Mouse (Mus musculus): ENCODE data around the gene Gp9. TPM values are rescaled to one million over a fixed set of nuclear protein-coding genes. Genes with fewer than 3 reads are reported as not detected.

Gene Gp9
- total RNA-seq, 1 experiment from 2014 or later = 9.3 TPM

DNA sequence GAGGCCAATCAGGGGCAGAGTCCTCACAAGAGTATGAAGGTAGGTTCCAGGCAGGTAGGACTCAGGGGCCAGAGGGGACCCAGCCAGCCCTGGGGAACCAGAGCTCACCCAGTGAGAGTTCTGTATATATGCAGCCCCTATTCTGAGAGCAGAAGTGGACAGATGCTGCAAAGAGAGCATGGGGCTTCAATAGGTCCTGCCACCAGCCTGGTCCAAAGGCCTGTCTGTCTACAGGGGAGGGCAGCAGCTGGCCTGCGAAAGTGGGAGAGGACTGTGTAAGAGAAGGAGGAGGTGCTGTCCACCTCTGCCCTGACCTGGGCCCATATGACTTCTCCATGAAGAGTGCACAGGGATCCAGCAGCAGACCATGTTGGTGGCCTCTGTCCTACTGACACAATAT is 1.2 kb upstream of the Gp9 start:
- no peak for ATAC-seq (replicated peaks in 1 of 2; ENCODE audit: insufficient read depth in 1 of 2, low FRiP score in 2 of 2, low TSS enrichment in 1 of 2, low read depth in 1 of 2, poor library complexity in 2 of 2, severe bottlenecking in 2 of 2)

DNA sequence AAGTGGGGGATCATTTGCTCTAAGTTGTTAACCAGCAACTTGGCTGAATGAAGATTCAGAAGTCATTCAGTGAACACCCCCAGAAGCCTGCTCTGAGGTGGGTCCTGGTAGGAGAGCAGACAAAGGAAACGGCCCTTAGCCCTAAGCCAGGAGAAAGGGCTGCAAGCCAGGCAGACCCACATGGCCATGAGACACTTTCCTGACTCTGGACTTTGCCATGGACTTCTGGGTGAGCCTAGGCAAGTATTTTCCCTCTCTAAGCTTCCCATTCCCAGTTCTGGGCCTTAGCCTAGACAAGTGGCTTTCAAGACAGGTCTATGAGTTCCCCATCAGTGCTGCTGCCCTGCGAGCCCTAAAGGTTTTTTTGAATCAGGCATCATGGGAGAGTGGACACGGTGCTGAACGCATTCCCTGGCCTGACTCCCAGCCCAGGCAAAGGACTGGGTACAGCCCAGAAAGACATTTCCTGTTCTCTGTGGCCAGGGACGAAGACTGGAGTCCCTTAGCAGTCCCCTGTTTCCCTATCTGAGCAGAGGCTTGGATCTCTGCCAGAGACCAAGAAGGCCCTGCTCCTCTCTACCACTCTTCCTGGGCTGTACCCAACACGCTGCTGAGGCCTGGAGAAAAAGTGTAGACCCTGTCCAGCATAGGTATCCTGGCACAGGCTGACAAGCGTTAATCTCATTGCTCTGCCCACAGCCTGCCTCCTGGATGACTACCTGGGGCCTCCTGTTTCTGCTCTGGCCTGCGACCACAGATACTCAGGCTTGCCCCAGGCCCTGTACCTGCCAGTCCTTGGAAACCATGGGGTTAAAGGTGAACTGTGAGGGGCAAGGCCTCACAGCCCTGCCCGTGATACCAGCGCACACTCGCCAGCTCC is 662 bp downstream of the Gp9 start:
- ATAC-seq (replicated peaks in 1 of 2; ENCODE audit: insufficient read depth in 1 of 2, low FRiP score in 2 of 2, low TSS enrichment in 1 of 2, low read depth in 1 of 2, poor library complexity in 2 of 2, severe bottlenecking in 2 of 2) = peak; percentile 22 to 34

DNA sequence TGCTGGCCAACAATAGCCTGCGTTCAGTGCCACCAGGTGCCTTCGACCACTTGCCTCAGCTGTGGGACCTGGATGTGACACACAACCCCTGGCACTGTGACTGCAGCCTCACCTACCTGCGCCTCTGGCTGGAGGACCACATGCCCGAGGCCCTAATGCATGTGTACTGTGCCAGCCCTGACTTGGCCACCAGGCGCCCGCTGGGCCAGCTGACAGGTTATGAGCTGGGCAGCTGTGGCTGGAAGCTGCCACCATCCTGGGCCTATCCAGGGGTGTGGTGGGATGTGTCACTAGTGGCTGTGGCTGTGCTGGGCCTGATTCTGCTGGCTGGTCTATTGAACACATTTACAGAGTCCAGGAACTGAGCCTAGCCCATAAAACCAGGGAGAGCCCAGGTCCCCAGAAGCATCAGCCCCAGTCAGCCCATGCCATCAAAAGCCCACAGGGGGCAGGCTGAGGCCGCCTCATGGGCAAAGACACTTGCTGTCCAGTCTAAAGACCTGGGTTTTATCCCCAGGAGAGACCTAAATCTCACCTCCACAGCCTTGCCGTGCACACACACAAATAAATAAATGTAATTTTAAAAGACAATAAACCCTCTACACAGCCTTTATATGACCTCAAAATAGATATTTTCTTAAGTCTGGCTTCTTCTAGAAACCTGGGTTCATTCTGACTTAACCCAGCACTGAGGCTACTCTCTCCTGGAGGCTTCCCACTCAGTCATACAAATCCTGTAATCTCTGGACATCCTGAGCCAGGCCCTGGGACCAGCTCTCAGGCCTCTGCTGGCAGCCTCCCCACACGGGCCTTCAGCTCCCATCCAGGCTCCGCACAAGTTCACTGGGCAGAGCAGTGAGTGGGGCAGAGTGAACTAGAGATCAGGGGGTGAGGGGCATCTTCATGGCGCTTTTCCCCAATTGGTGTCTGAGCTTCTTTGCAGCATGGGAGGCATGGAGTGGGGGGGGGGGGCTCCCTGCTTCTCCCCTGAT is 1.6 kb downstream of the Gp9 start:
- ATAC-seq (replicated peaks in 1 of 2; ENCODE audit: insufficient read depth in 1 of 2, low FRiP score in 2 of 2, low TSS enrichment in 1 of 2, low read depth in 1 of 2, poor library complexity in 2 of 2, severe bottlenecking in 2 of 2) = no peak

DNA sequence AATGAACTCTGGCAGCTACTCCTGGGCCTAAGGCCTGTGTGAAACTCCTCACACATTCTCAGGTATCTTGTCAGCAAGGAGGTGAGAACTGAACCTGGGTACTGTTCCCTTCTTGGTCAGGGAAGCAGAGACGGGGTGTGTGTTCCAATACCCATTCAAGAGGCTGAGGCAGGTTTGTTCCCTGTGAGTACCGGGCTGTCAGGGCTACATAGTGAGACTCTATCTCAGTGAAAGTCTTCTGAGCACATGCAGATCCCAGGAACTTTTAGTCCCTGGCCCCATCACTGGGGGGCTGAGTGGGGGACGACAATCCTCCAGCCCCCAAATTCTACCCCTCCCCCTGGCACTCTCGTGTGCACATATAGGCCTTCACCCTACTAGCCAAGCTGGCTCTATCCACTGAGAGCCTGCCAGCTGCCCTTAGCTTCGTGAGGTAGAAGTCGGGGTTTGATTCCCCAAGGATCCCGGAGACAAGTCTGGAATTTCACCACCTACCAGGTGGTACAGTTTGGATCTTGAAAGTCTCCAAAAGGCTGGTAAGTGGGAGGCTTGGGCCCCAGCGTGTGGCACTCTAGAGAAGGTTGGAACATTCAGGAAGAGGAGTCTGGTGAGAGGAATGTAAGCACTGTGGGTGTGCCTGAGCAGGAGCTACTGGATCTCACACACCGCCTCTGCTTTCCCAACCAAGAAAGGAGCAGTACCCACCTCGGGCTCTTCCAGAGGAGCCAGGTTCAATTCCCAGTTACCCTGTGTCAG is 2.9 kb downstream of the Gp9 start:
- ATAC-seq (replicated peaks in 1 of 2; ENCODE audit: insufficient read depth in 1 of 2, low FRiP score in 2 of 2, low TSS enrichment in 1 of 2, low read depth in 1 of 2, poor library complexity in 2 of 2, severe bottlenecking in 2 of 2) = no peak

DNA sequence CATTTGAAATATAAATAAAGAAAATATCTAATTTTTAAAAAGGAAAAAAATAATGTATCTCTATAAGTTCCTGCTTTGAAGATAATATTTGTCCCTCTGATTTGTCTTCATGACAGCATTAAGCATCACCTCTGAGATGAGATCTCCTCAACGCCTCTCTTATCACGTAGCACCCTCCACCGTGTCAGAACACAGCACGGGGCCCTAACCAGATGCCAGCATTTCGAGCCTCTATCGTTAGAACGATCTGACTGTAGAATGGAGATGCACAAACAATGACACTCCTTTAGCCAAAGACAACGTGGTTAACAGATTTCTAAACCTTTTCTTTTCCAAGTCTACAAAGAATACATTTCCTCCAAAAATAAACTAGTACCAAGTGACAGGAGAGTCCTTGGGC is 6.2 kb downstream of the Gp9 start:
- ATAC-seq (replicated peaks in 1 of 2; ENCODE audit: insufficient read depth in 1 of 2, low FRiP score in 2 of 2, low TSS enrichment in 1 of 2, low read depth in 1 of 2, poor library complexity in 2 of 2, severe bottlenecking in 2 of 2) = no peak

DNA sequence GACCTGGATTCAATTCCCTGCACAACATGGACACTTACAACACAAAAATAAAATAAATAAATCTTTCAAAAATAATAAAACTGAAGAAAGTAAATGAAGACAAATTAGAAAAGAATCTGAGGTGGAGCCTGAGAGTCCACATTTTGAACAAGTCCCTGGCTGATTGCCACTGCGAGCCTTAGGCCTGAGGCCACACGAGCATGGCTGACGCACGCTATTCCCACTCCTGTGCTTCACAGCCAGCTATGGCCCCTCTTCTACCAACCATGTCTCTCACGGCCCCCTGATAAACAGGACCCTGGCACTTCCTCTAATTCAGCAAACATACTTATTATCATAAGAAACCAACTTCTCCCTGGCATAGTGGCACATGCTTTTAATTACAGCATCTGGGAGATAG is 8.7 kb downstream of the Gp9 start:
- no peak for ATAC-seq (replicated peaks in 1 of 2; ENCODE audit: insufficient read depth in 1 of 2, low FRiP score in 2 of 2, low TSS enrichment in 1 of 2, low read depth in 1 of 2, poor library complexity in 2 of 2, severe bottlenecking in 2 of 2)

DNA sequence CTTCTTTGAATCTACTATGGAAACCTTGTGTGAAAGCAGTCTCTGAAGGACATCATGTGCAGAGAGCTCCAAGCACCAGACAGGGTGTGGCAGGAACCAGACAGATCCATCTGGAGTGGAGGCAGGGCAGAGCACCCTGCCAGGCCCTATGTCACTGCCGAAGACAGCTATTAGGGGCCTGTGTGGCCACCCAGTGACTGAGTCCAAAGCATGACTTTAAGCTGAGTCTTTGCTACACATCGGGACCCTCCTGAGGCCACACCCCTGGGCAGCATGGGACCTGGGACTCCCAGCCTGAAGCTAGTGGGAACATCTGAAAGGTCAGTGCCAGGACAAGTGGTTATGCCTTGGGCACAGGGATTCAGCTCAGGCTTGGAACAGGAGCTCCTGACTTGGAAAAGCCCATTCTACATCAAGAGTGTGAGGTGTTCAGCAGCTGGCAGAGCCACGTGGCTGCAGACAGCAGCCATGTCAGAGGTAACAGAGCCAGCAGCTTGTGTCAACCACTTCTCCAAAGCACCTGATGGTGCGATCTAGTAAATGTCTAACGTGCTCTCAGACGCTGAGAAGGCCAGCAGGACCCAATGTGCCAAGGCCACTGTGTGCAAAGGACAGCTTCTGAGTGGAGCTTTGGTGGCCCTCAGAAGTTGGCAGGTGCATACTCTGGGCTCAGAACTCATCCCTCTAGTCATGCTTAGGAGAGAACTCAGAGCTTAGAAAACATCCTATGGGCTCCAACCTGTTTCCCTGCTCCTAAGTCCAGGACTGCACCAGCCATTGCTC is 9.4 kb downstream of the Gp9 start:
- ATAC-seq (replicated peaks in 1 of 2; ENCODE audit: insufficient read depth in 1 of 2, low FRiP score in 2 of 2, low TSS enrichment in 1 of 2, low read depth in 1 of 2, poor library complexity in 2 of 2, severe bottlenecking in 2 of 2) = no peak

DNA sequence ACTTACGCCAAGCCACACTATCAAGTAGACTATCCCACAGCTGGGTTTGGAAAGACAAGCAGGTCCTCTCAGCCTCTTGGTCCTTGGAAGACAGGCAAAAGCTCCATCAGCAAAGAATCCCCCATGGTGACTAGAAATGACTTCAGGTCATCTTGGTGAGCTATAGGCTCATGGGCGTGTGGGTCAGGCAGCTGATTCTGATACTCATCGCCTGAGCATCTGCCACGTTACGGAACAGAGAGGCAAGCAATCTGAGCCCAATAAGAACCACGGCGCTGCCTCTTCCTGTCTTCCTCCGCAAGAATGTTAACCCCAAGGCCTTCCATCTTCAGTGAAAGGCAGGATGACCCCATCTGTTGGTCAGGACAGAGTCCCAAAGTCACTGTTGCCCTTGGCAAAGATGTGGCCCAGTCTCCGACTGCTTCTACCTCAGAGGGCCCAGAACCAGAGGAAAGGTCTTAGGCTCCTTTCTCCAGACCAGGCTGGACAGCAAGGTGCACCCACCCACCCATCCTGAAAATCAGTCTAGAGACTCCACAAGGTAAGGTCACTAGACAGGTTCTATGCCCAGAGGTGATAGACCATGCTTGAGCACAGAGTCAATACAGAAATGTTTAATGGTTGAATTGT is 10.5 kb downstream of the Gp9 start:
- no peak for ATAC-seq (replicated peaks in 1 of 2; ENCODE audit: insufficient read depth in 1 of 2, low FRiP score in 2 of 2, low TSS enrichment in 1 of 2, low read depth in 1 of 2, poor library complexity in 2 of 2, severe bottlenecking in 2 of 2)

DNA sequence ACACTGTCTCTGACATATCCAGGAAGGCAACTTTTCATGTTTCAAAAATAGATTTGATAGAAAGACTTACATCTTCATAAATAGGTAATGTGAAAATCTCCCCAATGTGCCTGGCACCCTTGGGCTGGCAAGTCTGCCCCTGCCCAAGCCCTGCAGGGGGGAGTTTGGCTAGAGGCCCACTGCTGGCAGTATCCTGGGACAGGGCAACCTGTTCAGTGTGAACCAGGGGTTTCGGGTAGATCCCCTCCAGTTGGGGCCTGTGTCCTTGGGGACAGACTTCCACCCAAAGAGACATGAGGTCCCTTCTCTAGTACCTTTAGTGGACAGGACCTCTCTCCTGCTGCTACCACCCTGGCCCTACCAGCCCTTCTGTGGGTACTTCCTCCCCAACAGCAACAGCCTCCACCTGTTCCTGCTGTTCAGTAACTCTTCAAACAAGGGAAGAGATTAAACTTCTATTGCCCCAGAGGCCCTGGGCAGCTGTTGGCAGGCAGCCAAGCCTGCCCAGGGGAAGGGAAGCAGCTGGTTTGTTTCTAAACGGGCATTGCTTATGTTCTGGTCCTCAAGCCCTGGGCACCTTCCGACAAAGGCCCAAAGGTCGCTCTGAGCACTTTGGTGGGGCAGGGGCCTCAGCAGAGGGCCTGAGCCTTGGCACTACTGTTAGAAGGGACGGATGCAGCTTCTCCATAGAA is 11.2 kb downstream of the Gp9 start:
- peak; percentile 57 to 68 for ATAC-seq (replicated peaks in 1 of 2; ENCODE audit: insufficient read depth in 1 of 2, low FRiP score in 2 of 2, low TSS enrichment in 1 of 2, low read depth in 1 of 2, poor library complexity in 2 of 2, severe bottlenecking in 2 of 2)

DNA sequence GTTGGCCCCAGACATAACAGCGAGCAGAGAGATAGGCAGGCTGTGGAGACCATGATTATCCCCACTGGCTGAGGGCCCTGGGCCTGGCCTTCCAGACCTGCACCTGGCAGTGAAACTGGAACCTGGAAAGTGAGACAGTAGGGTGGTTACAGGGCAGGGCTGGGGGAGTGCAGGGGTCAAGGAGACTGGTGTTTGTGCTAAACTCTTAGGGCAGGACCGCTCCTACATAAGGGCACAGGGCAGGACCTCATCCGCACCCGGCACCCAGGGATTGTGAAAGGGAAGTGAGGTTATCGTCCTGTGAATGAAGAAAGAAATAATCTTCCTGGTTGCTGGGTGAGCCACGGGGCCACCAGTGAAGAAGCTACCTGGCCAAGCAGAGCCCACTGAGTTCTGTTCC is 11.9 kb downstream of the Gp9 start:
- no peak for ATAC-seq (replicated peaks in 1 of 2; ENCODE audit: insufficient read depth in 1 of 2, low FRiP score in 2 of 2, low TSS enrichment in 1 of 2, low read depth in 1 of 2, poor library complexity in 2 of 2, severe bottlenecking in 2 of 2)

DNA sequence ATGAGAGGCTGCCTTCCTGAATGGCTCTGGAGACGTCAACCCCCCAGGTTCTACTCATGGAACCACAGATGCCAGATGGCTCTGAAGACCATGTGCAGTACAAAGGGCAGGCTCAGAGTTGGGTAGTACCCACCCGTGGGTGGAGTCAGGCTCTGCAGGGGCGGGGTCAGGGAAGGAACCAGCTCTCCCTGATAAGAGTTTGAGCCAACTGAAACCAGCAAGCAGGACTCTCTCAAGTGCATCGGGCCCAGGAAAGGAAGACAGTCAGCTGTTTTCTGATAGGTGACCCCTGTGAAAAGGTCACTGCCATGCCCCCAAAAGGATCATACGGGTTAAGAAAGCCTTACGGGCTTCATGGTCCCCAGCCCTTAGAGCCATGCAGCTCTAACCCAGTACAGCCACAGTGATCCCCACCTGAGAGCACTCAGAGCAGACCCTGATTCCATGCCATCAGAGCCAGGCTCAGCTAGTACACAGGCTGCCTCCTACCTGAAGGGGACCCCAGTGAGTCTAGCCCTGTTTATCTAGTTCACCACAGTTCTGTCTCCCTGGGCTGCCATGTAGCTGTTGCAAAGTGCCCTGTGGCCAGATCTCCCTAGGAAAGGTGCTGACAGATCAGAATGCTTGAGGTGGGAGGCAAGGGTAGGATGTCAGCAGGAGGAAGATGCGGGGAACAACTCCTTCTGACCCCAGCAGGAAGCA is 13.1 kb downstream of the Gp9 start:
- peak; percentile 72 to 73 for ATAC-seq (replicated peaks in 1 of 2; ENCODE audit: insufficient read depth in 1 of 2, low FRiP score in 2 of 2, low TSS enrichment in 1 of 2, low read depth in 1 of 2, poor library complexity in 2 of 2, severe bottlenecking in 2 of 2)

DNA sequence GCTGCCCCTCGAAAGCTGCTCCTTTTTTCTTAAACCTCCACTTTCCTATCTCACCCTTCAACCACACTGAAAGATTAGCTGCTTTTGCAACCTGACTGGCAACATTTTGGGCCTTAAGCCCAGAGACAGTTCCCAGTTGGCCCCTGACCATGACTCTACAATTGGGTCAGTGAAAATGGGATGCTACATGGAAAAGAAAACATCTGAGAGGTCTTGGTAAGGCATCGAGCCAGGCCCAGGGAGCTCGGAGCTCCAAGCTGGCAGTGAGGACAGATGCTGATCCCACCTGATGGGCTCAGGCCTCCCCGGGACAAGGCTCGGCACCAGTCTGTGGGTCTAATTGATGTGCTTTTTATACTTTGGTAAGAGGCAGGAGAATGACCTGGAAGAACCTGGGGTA is 14.0 kb downstream of the Gp9 start:
- no peak for ATAC-seq (replicated peaks in 1 of 2; ENCODE audit: insufficient read depth in 1 of 2, low FRiP score in 2 of 2, low TSS enrichment in 1 of 2, low read depth in 1 of 2, poor library complexity in 2 of 2, severe bottlenecking in 2 of 2)

DNA sequence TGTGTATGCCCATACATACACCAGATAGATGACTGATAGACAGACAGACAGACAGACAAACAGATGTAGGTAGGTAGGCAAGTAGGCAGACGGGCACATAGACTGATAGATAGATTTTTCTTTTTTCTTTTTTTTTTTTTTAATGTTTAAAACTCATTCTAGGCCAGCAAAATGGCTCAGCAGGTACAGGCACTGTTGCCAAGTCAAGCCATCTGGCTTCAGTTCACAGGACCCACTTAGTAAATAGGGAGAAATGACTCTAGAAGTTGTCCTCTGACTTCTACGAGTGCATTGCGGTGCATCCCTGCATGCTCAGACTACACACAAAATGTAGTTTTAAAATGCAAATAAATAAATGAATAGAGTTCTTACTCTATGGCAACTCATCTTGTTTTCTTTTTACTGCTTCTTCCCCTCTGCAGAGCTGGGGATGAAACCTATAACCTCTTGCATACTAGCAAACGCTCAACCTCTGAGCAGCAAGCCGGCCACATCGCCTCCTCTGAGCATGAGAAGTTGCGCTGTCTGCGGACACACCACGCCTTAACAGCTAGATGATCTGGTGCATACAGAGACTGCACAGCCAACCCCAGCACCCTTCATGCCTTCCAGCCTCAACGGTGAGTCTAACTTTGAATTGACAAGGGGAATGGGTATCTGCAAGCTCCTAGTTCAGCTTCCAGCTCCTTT is 16.1 kb downstream of the Gp9 start:
- ATAC-seq (replicated peaks in 1 of 2; ENCODE audit: insufficient read depth in 1 of 2, low FRiP score in 2 of 2, low TSS enrichment in 1 of 2, low read depth in 1 of 2, poor library complexity in 2 of 2, severe bottlenecking in 2 of 2) = no peak

DNA sequence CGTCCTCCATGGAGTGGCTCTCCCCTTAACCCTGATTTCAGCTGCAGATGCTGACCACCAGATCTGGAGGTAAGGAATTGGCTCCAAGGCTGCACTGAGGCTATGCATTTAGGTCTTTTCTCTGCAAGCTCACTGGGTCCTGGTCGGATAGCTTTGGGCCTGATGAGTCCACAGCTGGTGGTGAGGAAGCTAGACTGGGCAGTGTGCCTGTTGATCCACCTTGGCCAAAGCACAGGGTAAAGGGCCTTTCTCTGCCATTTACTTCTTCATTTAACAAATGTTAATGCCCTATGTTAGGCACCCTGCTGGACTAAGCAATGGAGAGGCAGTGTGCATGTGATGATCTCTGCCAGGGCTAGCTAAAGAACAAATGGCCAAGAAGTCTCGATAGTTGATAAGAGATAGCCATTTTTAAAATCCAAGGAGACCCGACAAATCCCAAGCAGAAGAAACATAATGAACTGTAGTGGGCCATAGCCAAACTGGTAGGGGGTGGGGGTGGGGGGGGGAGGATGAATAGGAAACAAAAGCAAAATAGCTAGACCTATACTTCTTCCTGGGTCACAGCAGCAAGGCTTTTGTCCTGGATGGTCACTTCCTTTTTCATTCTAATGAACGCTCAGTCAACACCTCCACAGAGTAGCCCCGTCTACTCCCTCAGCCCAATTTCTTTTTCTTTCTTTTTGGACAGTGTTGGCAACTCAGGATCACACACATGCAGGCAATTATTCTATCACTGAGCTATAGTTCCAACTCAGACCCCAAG is 17.7 kb downstream of the Gp9 start:
- no peak for ATAC-seq (replicated peaks in 1 of 2; ENCODE audit: insufficient read depth in 1 of 2, low FRiP score in 2 of 2, low TSS enrichment in 1 of 2, low read depth in 1 of 2, poor library complexity in 2 of 2, severe bottlenecking in 2 of 2)
